ENCODE assay signal across 26 mouse cellular contexts in genomic region chr3:22056664-22057328, GRCm38 (mm10). TPM values are rescaled to one million over a fixed set of nuclear protein-coding genes. Genes with fewer than 3 reads are reported as not detected.
DNase-seq lines count a peak whose midpoint lies in the region; ATAC-seq and TF ChIP-seq lines count a peak whose summit lies in the region.
"Had no signal": no experiment of that assay in that cellular context is flagged by ENCODE, and none has a peak within 500 bp of the region (broad histone marks: within the 10 kb centered on the region; RNA-seq: fewer than 3 reads in every experiment).

No protein-coding gene starts in this region.

- no peaks in the 10 kb centered on the region for H3K4me1 ChIP-seq in intestine, embryonic 16.5 days (ENCODE audit: control insufficient read depth, insufficient read depth, low read length)
- H3K4me1 ChIP-seq in intestine, embryonic 15.5 days (replicated peaks) = 0 out of 2 replicates have a peak, but pooled peaks cover 6% of the 10 kb centered on the region
- no peaks in the 10 kb centered on the region for H3K4me1 ChIP-seq in lung, embryonic 16.5 days (replicated peaks; ENCODE audit: control insufficient read depth, insufficient read depth, low read length)
- H3K4me1 ChIP-seq in stomach, embryonic 14.5 days (ENCODE audit: control insufficient read depth, insufficient read depth, low read length) = no peaks in the 10 kb centered on the region
- H3K4me1 ChIP-seq in stomach, postnatal 0 days (replicated peaks; ENCODE audit: control insufficient read depth, insufficient read depth) = no peaks in the 10 kb centered on the region
- H3K4me1 ChIP-seq: forebrain, embryonic 13.5 days; heart, embryonic 10.5 days; heart, embryonic 15.5 days; limb, embryonic 13.5 days; liver, embryonic 12.5 days; stomach, embryonic 15.5 days had no signal

- no peak for DNase-seq in lung, postnatal 36 days
- no peak for DNase-seq in stomach, postnatal 0 days (ENCODE audit: low spot score)
- DNase-seq in left cerebral cortex, adult 8-10 months (ENCODE audit: low spot score in 2 of 2) = no peak
- no peak for DNase-seq in spleen, postnatal 14 days (ENCODE audit: low spot score in 2 of 2)
- DNase-seq: adrenal gland, postnatal 10 days; cerebellum, adult 8-10 months; cerebellum, postnatal 25 days; gastrocnemius, postnatal 10 days; kidney, adult 11 months; kidney, postnatal 10 days; layer of hippocampus, postnatal 36 days; liver, postnatal 0 days; thymus, postnatal 14 days had no signal

- TF ChIP-seq CTCF in stomach, postnatal 0 days (IDR thresholded peaks at IDR 0.05; ENCODE audit: low read depth) = no peak

- H3K4me3 ChIP-seq in intestine, embryonic 16.5 days (ENCODE audit: low read length) = no peak overlapping the region
- H3K4me3 ChIP-seq in intestine, embryonic 15.5 days (replicated peaks) = no peak overlapping the region
- H3K4me3 ChIP-seq in lung, embryonic 16.5 days (ENCODE audit: low read length) = no peak overlapping the region
- no peak overlapping the region for H3K4me3 ChIP-seq in stomach, embryonic 14.5 days (ENCODE audit: low read depth, low read length)
- no peak overlapping the region for H3K4me3 ChIP-seq in stomach, postnatal 0 days (ENCODE audit: low read depth, low read length)
- H3K4me3 ChIP-seq: forebrain, embryonic 13.5 days; heart, embryonic 10.5 days; heart, embryonic 15.5 days; limb, embryonic 13.5 days; liver, embryonic 12.5 days; stomach, embryonic 15.5 days had no signal

- WGBS in intestine, embryonic 16.5 days = 75% methylated on average over 4 of the region's 4 CpGs
- 75% methylated on average over 4 of the region's 4 CpGs for WGBS in intestine, embryonic 15.5 days
- 65% methylated on average over 4 of the region's 4 CpGs for WGBS in lung, embryonic 16.5 days
- 62% methylated on average over 4 of the region's 4 CpGs for WGBS in stomach, embryonic 14.5 days
- whole genome bisulfite sequencing in stomach, postnatal 0 days = 58% methylated on average over 4 of the region's 4 CpGs

- no peaks in the 10 kb centered on the region for H3K27me3 ChIP-seq in intestine, embryonic 16.5 days (replicated peaks; ENCODE audit: control insufficient read depth, insufficient read depth, low read length)
- H3K27me3 ChIP-seq in intestine, embryonic 15.5 days (replicated peaks) = no peaks in the 10 kb centered on the region
- no peaks in the 10 kb centered on the region for H3K27me3 ChIP-seq in lung, embryonic 16.5 days (ENCODE audit: control insufficient read depth, insufficient read depth, low read depth, low read length)
- no peaks in the 10 kb centered on the region for H3K27me3 ChIP-seq in stomach, embryonic 14.5 days (ENCODE audit: control insufficient read depth, insufficient read depth, low read length)
- H3K27me3 ChIP-seq in stomach, postnatal 0 days (ENCODE audit: control insufficient read depth, insufficient read depth, low read length) = no peaks in the 10 kb centered on the region
- H3K27me3 ChIP-seq: forebrain, embryonic 13.5 days; heart, embryonic 15.5 days; limb, embryonic 13.5 days; liver, embryonic 12.5 days; Patski; stomach, embryonic 15.5 days had no signal

- H3K4me2 ChIP-seq in intestine, embryonic 16.5 days (ENCODE audit: low read depth, low read length) = no peak overlapping the region
- H3K4me2 ChIP-seq in intestine, embryonic 15.5 days (replicated peaks) = no peak overlapping the region
- no peak overlapping the region for H3K4me2 ChIP-seq in lung, embryonic 16.5 days (ENCODE audit: low read depth, low read length)
- H3K4me2 ChIP-seq in stomach, embryonic 14.5 days (replicated peaks; ENCODE audit: low read depth, low read length) = no peak overlapping the region
- no peak overlapping the region for H3K4me2 ChIP-seq in stomach, postnatal 0 days (replicated peaks; ENCODE audit: low read depth)
- H3K4me2 ChIP-seq: forebrain, embryonic 13.5 days; heart, embryonic 15.5 days; limb, embryonic 13.5 days; liver, embryonic 12.5 days; midbrain, embryonic 11.5 days; stomach, embryonic 15.5 days had no signal

- no peaks in the 10 kb centered on the region for H3K9me3 ChIP-seq in intestine, embryonic 16.5 days (ENCODE audit: control insufficient read depth, low read length)
- H3K9me3 ChIP-seq in intestine, embryonic 15.5 days = no peaks in the 10 kb centered on the region
- H3K9me3 ChIP-seq in lung, embryonic 16.5 days (ENCODE audit: control insufficient read depth, low read length) = 0 out of 2 replicates have a peak, but pooled peaks cover 2% of the 10 kb centered on the region
- H3K9me3 ChIP-seq in stomach, embryonic 14.5 days (ENCODE audit: control insufficient read depth, low read depth, low read length) = no peaks in the 10 kb centered on the region
- no peaks in the 10 kb centered on the region for H3K9me3 ChIP-seq in stomach, postnatal 0 days (ENCODE audit: control insufficient read depth, low read length)
- H3K9me3 ChIP-seq: forebrain, embryonic 13.5 days; heart, embryonic 10.5 days; heart, embryonic 15.5 days; limb, embryonic 13.5 days; liver, embryonic 12.5 days; stomach, embryonic 15.5 days had no signal

- no peak for TF ChIP-seq EP300 in stomach, postnatal 0 days (optimal IDR thresholded peaks at IDR 0.05)

- no peaks in the 10 kb centered on the region for H3K36me3 ChIP-seq in intestine, embryonic 16.5 days (ENCODE audit: control insufficient read depth, insufficient read depth, low read length)
- H3K36me3 ChIP-seq in intestine, embryonic 15.5 days = no peaks in the 10 kb centered on the region
- no peaks in the 10 kb centered on the region for H3K36me3 ChIP-seq in lung, embryonic 16.5 days (ENCODE audit: control insufficient read depth, insufficient read depth, low read length)
- H3K36me3 ChIP-seq in stomach, embryonic 14.5 days (ENCODE audit: control insufficient read depth, insufficient read depth, low read length) = no peaks in the 10 kb centered on the region
- no peaks in the 10 kb centered on the region for H3K36me3 ChIP-seq in stomach, postnatal 0 days (ENCODE audit: control insufficient read depth, insufficient read depth, low read length)
- H3K36me3 ChIP-seq: heart, embryonic 10.5 days; heart, embryonic 15.5 days; limb, embryonic 13.5 days; liver, embryonic 12.5 days; stomach, embryonic 15.5 days had no signal

- ATAC-seq in intestine, embryonic 16.5 days = 0 out of 2 replicates have a peak, but pooled peaks have one; percentile 36
- no peak for ATAC-seq in intestine, embryonic 15.5 days
- peak; percentile 51 for ATAC-seq in lung, embryonic 16.5 days (ENCODE audit: low read depth)
- 0 out of 2 replicates have a peak, but pooled peaks have one; percentile 37 for ATAC-seq in stomach, embryonic 14.5 days (ENCODE audit: insufficient number of reproducible peaks, insufficient read depth, low FRiP score, low read depth)
- ATAC-seq in stomach, postnatal 0 days (ENCODE audit: low FRiP score, low TSS enrichment) = no peak
- ATAC-seq: forebrain, embryonic 13.5 days; liver, embryonic 12.5 days; liver, postnatal 0 days; midbrain, embryonic 16.5 days; Patski had no signal

- H3K9ac ChIP-seq in intestine, embryonic 16.5 days (ENCODE audit: low read depth, low read length) = no peak overlapping the region
- H3K9ac ChIP-seq in intestine, embryonic 15.5 days = no peak overlapping the region
- H3K9ac ChIP-seq in lung, embryonic 16.5 days (ENCODE audit: low read length) = no peak overlapping the region
- H3K9ac ChIP-seq in stomach, embryonic 14.5 days (replicated peaks; ENCODE audit: low read depth, low read length) = no peak overlapping the region
- no peak overlapping the region for H3K9ac ChIP-seq in stomach, postnatal 0 days (ENCODE audit: low read length)
- H3K9ac ChIP-seq: forebrain, embryonic 13.5 days; heart, embryonic 15.5 days; limb, embryonic 13.5 days; liver, embryonic 12.5 days; liver, postnatal 0 days; stomach, embryonic 15.5 days had no signal

- no peak overlapping the region for H3K27ac ChIP-seq in intestine, embryonic 16.5 days (ENCODE audit: low read length)
- H3K27ac ChIP-seq in intestine, embryonic 15.5 days = no peak overlapping the region
- no peak overlapping the region for H3K27ac ChIP-seq in lung, embryonic 16.5 days (ENCODE audit: low read length)
- no peak overlapping the region for H3K27ac ChIP-seq in stomach, embryonic 14.5 days (ENCODE audit: low read length)
- H3K27ac ChIP-seq in stomach, postnatal 0 days (replicated peaks) = no peak overlapping the region
- H3K27ac ChIP-seq: forebrain, embryonic 13.5 days; heart, embryonic 10.5 days; heart, embryonic 15.5 days; limb, embryonic 13.5 days; liver, embryonic 12.5 days; stomach, embryonic 15.5 days had no signal

RNA-seq across cellular contexts. Expression of gene Tbl1xr1, which starts 19.7 kb away (rescaled TPM):
- 9.5 and 10.3 TPM in 2 replicates for polyA plus RNA-seq in intestine, embryonic 16.5 days (2015; fragmentation: Nextera tagmentation; extraction: Ambion mirVana)
- 12.9 and 13.5 TPM in 2 replicates for polyA plus RNA-seq in intestine, embryonic 15.5 days (2015; fragmentation: Nextera tagmentation; extraction: Ambion mirVana)
- polyA plus RNA-seq in lung, embryonic 16.5 days (2015; fragmentation: Nextera tagmentation; extraction: Ambion mirVana) = 22.3 and 26.2 TPM in 2 replicates
- 40.0 and 45.7 TPM in 2 replicates for polyA plus RNA-seq in stomach, embryonic 14.5 days (2014; fragmentation: Nextera tagmentation; extraction: Ambion mirVana)
- polyA plus RNA-seq in stomach, postnatal 0 days (2015; fragmentation: Nextera tagmentation; extraction: Ambion mirVana) = 7.5 and 9.6 TPM in 2 replicates
- total RNA-seq in left cerebral cortex, adult 8-10 months (2022) = 100 to 1,000 TPM; 123 to 141 (median 137) TPM

Comparison
In these comparisons a context has a peak if more than half of its experiments do, and no peak if none do; other contexts are left out.
1. ATAC-seq: peak in intestine, embryonic 16.5 days (single experiment), lung, embryonic 16.5 days (single experiment) and stomach, embryonic 14.5 days (single experiment); none in intestine, embryonic 15.5 days (single experiment) and stomach, postnatal 0 days (single experiment).